Mouse (Mus musculus) layer of hippocampus, postnatal 36 days (tissue): ENCODE results near the gene Lrrc75a. TPM values are rescaled to one million over a fixed set of nuclear protein-coding genes. Genes with fewer than 3 reads are reported as not detected.
"Not testable (repeated sequence)": the region's sequence is repeated elsewhere in the genome, so short reads cannot be mapped to it uniquely, and the experiment has no call there.

Experiments used
- DNase-seq, 2 experiments: peaks; one replicate each; pipeline ENCODE4 v3.0.0; 2022
- total RNA-seq, 2 experiments: library from RNA; stranded (reverse); gene quantifications; 2 replicates each; pipeline ENCODE4 v1.2.3; 2021

Gene Lrrc75a
- total RNA-seq = 1 to 10 TPM; 7.7 to 8.1 TPM

- DNase-seq = peak; percentile 21 to 22
Measured at GRCm38 (mm10) chr11:62647661-62648590, at the start of gene Lrrc75a. TSS of gene Lrrc75a (minus strand) at chr11:62648523.

DNA sequence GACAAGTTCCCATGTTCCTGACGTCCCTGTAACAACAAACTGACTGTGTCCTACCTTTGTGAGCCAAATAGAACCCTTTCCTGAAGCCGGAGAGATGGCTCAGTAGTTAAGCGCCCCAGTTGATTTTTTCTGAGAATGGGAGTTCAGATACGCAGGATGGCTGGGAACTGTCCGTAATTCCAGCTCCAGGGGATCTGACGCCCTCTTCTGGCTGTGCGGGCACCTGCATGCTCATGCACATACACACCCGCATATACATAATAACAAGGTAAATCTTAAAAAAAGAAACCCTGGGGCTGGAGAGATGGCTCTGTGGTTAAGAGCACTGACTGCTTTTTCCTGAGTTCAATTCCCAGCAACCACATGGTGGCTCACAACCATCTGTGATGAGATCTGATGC lies 46.8 kb upstream of the Lrrc75a start:
- DNase-seq = no peak

DNA sequence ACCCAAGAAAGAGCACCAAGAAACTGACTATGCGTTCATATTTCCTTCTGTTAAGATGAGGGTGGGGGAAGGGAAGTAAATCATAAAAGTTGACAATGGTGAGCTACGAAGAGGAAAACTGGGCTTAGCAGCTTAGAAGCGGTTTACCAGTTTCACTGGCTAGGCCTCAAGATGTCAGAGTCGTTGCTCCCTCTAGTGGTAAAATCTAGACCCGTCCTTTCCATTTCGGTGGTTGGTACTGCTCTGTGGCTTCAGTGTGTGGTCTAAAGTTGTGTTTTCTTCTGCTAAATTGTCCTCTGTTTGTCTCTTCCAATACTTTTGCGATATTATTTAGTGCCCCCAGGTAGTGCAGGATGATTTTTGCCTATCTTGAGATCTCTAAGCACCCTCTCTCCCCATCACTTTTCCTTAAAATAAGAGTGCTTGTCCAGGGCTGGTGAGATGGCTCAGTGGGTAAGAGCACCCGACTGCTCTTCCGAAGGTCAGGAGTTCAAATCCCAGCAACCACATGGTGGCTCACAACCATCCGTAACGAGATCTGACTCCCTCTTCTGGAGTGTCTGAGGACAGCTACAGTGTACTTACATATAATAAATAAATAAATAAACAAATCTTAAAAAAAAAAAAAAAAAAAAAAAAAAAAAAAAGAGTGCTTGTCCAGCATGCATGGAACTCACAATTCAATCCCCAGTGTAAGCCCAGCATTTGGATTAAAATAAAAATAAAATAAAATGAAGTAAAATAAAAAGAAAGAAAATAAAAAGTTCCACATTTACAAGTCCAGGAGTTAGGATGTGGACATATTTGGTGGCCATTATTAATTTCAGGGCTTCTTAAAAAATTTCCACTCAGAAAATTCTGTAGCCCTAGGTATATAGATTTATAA lies 45.2 kb upstream of the Lrrc75a start:
- peak in 1 of 2 experiments; percentile 7 for DNase-seq

- DNase-seq = no peak
Measured at GRCm38 (mm10) chr11:62691592-62691991, 43.3 kb upstream of the Lrrc75a start.

GRCm38 (mm10) chr11:62679954-62680353 lies 31.6 kb upstream of the Lrrc75a start:
- no peak for DNase-seq

DNA sequence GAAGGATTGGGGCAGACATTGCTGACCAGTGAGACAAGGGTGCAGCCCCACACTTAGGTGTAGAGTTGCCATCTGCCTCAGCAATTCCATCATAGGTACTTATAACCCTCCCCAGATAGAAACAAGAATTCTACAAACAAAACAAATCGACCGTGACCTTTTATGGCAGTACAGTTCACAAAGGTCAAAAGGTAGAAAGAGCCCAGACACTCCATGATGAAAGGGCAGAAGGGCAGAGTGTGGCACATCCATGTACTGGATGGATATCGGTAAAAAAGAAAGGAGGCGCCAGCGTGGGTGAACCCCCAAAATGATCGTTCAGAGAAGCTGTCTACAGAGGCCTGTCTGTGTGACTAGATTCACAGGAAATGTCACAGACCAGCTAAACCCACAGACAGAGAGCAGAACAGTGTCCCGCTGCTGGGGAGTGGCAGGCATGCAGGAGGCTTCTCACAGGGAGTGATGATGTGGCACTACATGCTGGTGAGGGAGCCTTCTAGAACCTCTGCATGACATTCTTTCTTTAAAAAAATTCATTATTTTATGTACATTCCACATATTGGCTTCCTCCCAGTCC lies 30.5 kb upstream of the Lrrc75a start:
- DNase-seq = no peak

GRCm38 (mm10) chr11:62676290-62676596 lies 27.9 kb upstream of the Lrrc75a start:
- no peak for DNase-seq

DNA sequence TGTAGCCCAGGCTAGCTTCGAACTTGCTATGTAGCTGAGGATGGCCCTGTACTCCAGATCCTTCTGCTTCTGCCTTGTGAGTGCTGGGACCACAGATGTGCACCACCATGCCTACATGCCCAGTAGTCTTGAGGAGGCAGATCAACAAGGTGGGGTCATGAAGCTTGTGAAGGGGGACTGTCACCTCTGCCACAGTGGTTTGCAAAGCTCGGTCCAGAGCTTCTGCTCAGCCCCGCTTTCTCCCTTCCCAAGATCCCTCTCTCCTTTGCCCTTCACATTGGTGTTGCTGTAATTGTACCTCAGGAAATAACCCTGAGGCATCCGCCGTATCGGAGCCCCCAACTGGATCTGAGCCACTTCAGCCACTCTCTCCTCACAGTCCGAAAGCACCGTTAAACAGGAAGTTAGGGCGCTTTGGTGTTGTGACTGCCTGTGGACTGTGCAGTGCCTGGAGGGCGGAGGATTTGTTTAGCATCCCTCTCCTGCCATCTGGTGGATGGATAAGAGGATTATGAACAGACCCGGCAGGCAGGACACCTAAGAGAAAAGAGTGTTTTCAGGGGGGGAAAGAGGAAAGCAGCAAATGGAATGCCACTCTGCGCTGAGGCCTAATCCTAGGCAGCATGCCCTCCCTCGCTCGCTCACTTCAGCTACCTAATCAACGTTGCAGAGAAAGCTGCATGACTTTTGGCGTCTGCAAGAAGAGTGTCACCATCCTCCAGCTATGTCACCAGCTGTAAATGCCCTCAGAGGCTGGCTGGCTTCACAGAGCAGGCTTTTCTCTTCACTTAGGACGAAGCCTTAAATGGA lies 27.4 kb upstream of the Lrrc75a start:
- peak; percentile 42 to 60 for DNase-seq

DNA sequence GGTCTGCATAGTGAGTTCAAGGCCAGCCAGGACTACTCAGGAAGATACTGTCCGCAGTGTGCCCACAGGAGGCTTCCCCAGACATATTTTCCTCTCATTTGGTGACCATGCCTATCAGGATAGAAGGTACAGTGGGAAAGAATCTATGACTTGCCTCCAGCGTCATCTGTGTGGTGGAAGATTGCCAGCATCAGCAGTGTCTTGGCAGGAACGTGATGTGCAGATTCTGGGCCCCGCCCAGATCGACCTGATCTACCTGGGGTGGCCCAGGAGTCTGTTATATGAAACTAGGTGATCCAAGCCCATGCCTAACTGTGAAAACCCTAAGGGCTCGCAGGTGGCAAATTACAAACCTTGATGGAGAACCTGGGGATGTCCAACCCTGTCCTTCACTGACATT lies 21.7 kb upstream of the Lrrc75a start:
- DNase-seq = no peak

DNA sequence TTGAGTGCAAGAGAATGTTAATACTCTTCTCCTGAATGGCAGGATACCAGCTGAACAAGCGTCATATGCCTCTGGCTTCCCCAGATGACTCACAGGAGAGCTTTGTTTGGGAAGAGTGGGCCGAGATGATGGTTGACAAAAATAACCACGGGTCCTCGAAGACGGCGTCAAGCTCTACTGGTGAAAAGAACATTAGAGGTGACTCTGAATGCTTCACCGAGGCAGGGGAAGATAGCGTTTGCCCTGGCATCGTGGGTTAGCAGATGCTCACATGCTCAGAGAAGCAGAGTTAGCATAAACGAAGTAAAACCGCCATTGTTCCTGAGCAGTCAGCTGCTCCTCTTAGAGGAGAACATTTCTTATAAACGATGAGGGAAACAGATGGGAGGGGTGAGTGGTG lies 21.1 kb upstream of the Lrrc75a start:
- peak; percentile 30 to 42 for DNase-seq

GRCm38 (mm10) chr11:62668986-62669385 lies 20.7 kb upstream of the Lrrc75a start:
- no peak for DNase-seq

GRCm38 (mm10) chr11:62664250-62664649 lies 15.9 kb upstream of the Lrrc75a start:
- DNase-seq = no peak

DNA sequence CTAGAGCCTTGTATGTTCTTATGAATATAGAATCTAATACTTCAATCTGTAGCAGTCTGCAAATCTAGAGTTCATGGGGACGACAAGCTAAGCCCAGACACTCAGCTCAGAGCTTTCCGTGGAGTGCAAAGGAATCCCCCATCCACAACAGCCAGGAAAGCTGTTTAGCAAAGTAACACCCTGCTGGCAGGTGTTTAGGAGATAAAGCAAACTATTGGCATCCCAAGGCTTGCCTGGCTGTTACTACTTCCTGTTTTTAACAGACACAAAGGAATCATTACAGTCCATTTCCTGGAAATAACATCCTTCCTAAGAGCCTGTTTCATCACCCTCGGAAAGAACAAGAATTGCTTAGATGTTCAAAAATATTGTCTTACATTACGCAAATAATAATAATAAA lies 12.6 kb upstream of the Lrrc75a start:
- DNase-seq = no peak

DNA sequence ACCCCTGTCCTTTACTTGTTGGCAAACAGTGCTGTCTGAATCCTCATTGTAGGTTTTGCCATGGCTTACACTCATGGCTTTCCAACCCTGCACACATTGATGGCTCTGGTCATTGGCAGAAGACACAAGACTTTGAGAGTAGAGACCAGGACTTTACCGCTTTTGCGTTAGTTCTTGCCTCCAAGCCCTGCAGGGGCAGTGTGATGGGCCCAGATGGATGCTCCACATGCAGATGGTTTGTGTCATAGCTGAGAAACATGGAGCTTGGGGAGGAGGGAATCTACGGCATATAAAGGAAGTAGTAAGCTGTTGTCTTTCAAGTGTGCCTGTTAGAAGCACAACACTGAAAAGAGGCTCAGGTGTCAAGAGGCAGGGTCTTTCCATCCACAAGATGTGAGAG lies 3.8 kb upstream of the Lrrc75a start:
- no peak for DNase-seq

DNA sequence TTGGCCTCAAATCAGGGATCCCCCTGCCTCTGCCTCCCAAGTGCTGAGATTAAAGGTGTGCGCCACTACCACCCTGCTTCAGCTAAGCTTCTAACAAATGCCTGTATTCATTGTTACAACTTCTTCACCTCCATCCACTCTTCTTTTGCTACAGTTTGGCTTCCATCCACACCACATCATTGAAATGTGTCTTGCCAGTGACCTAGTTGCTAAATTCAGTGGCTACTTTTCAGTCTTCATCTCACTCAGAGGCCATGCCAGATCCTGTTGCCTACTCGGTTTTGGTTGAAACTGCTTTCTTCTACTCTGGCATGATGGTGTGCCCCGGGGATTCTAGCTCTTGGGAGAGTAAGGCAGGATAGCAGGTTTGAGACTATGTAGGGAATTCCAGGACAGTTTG lies 3.2 kb upstream of the Lrrc75a start:
- DNase-seq = no peak

- not testable (repeated sequence) for DNase-seq
Measured at GRCm38 (mm10) chr11:62649803-62650202, 1.5 kb upstream of the Lrrc75a start.

DNA sequence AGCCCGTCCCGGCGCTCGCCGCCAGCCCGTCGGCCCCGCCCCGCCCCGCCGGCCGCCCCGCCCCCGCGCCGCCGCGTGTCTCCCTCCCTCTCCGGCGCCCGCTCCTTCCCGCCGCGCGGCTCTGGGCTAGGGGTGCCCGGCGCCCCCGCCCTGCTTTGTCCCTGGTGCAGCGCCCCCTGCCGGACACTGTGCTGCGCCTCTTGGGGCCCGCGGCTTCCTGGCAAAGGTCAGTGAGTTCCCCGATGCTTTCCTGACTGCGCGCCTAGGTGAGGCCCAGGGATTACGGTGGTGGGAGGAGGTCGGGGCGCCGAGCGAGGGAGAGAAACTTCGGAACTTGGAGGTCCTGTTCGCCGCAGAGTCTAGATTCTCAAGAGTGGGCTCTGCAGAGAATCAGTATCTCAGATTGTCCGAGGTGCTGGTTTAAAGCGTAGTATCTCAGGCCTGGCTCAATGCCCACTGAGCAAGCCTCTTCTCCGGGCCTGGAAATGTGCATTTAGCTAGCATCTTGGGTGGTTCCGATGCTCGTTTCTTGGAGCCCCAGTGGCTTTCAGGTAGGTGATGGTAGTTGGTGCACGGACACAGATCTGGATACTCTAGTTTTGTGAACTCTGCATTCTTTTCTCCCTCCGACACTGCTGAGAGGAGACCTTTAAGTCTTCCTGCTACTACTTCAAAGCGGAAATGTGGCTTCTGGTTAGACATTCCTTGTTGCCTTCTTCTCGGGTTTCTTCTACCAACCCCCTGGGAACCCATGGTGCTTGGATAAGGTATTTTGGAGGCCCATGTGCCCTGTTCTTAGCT lies 468 bp upstream of the Lrrc75a start, which contains the start of gene Mmgt2:
Gene Mmgt2 (plus strand): TSS at position 74 of the 801 bp plus-strand sequence.
- peak; percentile 85 to 87 for DNase-seq

GRCm38 (mm10) chr11:62646958-62647515 lies 1.3 kb downstream of the Lrrc75a start:
- DNase-seq = no peak

- no peak for DNase-seq
Measured at GRCm38 (mm10) chr11:62646495-62646843, 1.9 kb downstream of the Lrrc75a start.

GRCm38 (mm10) chr11:62645732-62646494 lies 2.4 kb downstream of the Lrrc75a start:
- DNase-seq = no peak
